Mouse (Mus musculus): ENCODE results near the gene Irgc1. TPM values are rescaled to one million over a fixed set of nuclear protein-coding genes. Genes with fewer than 3 reads are reported as not detected.

Gene Irgc1
- polyA plus RNA-seq, 1 experiment from 2014 or later, result not detected

GRCm38 (mm10) chr7:24431713-24432112 lies 20.4 kb downstream of the Irgc1 start:
- WGBS (ENCODE audit: insufficient replicate concordance), result 48% methylated on average over 11 of the region's 11 CpGs
- ATAC-seq (ENCODE audit: low read depth), result no peak
- Histone ChIP-seq H3K4me2 (ENCODE audit: low read depth, low read length) (no peak overlapping the region), H3K36me3 (ENCODE audit: control insufficient read depth, insufficient read depth) (no peaks in the 10 kb centered on the region), H3K27me3 (ENCODE audit: control insufficient read depth, insufficient read depth, low read depth, low read length) (peaks cover 10% of the 10 kb centered on the region; the same call in 1 of the 2 replicates), H3K9me3 (replicated peaks; ENCODE audit: control insufficient read depth, low read length) (no peaks in the 10 kb centered on the region), H3K4me1 (ENCODE audit: control insufficient read depth, low read depth, low read length) (no peaks in the 10 kb centered on the region), H3K27ac (ENCODE audit: low read length) (no peak overlapping the region), H3K4me3 (ENCODE audit: low read depth, low read length) (no peak overlapping the region), H3K9ac (ENCODE audit: low read depth, low read length) (no peak overlapping the region)

DNA sequence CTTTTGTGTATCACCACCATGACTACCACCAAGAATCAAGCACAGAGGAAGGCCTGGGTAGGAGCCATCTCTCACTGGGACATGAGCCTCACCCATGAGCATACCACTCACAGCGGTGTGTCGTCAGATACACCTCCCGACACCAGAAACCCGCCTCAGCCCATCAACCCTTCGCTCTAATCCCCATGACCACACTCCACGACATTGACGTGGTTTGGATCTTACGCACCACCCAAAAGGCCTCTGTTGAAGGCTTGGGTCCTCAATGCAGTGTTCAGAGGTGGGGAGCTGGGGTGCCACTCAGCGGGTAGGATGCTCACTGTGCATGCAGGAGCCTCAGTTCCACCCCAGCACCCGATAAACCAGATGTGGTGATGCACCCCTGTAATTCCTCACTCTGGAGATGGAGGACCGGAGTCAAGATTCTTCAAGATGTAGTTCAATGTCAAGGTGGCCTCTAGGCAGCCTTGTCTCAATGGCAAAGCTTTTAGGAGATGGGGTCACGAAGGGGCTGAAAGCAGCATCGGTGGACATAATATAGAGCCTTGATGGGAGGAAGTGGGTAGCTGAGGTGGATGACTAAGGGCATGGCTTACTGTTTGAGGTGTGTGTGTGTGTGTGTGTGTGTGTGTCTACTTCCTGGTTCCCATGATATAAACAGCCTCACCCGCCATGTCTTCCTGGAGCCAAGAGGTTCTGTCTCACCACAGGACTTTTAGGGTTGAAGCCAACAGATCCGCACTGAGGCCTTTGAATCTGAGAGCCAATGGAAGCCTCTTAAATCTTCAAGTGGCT lies 21.3 kb downstream of the Irgc1 start:
- H3K27me3 ChIP-seq (ENCODE audit: control insufficient read depth, insufficient read depth, low read depth, low read length), result peaks cover 10% of the 10 kb centered on the region; the same call in 1 of the 2 replicates
- H3K9me3 ChIP-seq (replicated peaks; ENCODE audit: control insufficient read depth, low read length), result no peaks in the 10 kb centered on the region
- ATAC-seq (ENCODE audit: low read depth), result no peak
- no peaks in the 10 kb centered on the region for H3K36me3 ChIP-seq (ENCODE audit: control insufficient read depth, insufficient read depth)
- 76% methylated on average over 15 of the region's 15 CpGs for WGBS (ENCODE audit: insufficient replicate concordance)
- H3K4me2 ChIP-seq (ENCODE audit: low read depth, low read length), result no peak overlapping the region
- no peak overlapping the region for H3K9ac ChIP-seq (ENCODE audit: low read depth, low read length)
- no peaks in the 10 kb centered on the region for H3K4me1 ChIP-seq (ENCODE audit: control insufficient read depth, low read depth, low read length)
- H3K4me3 ChIP-seq (ENCODE audit: low read depth, low read length), result no peak overlapping the region
- no peak overlapping the region for H3K27ac ChIP-seq (ENCODE audit: low read length)

- Histone ChIP-seq H3K9ac (ENCODE audit: low read depth, low read length) (no peak overlapping the region), H3K27me3 (ENCODE audit: control insufficient read depth, insufficient read depth, low read depth, low read length) (peaks cover 10% of the 10 kb centered on the region; the same call in 1 of the 2 replicates), H3K4me2 (ENCODE audit: low read depth, low read length) (no peak overlapping the region), H3K9me3 (replicated peaks; ENCODE audit: control insufficient read depth, low read length) (no peaks in the 10 kb centered on the region), H3K36me3 (ENCODE audit: control insufficient read depth, insufficient read depth) (no peaks in the 10 kb centered on the region), H3K4me1 (ENCODE audit: control insufficient read depth, low read depth, low read length) (no peaks in the 10 kb centered on the region), H3K4me3 (ENCODE audit: low read depth, low read length) (no peak overlapping the region), H3K27ac (ENCODE audit: low read length) (no peak overlapping the region)
- no peak for ATAC-seq (ENCODE audit: low read depth)
- 64% methylated on average over 16 of the region's 16 CpGs for WGBS (ENCODE audit: insufficient replicate concordance)
These were observed 22.5 kb downstream of the Irgc1 start for GRCm38 (mm10) chr7:24429413-24430112.

DNA sequence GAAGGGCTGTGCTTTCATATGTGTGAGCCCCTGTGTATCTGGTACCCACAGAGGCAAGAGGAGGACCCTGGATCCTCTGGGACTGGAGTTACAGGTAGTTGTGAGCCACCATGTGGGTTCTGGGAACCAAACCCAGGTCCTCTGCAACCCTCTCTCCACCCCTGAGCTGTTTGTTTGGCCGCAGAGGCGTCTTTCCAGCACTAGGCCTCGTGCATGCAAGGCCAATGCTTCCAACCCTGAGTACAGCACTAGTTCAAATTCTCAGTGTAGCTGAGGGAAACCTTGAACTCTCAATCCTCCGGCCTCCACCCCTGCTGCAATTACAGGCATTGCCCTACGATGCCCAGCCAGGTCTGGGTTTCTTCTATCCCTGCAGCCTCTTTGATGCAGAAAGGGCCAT lies 23.4 kb downstream of the Irgc1 start:
- no peak for ATAC-seq (ENCODE audit: low read depth)
- peaks cover 10% of the 10 kb centered on the region; the same call in 1 of the 2 replicates for H3K27me3 ChIP-seq (ENCODE audit: control insufficient read depth, insufficient read depth, low read depth, low read length)
- H3K9me3 ChIP-seq (replicated peaks; ENCODE audit: control insufficient read depth, low read length), result no peaks in the 10 kb centered on the region
- no peak overlapping the region for H3K4me2 ChIP-seq (ENCODE audit: low read depth, low read length)
- WGBS (ENCODE audit: insufficient replicate concordance), result 72% methylated on average over 5 of the region's 5 CpGs
- no peak overlapping the region for H3K9ac ChIP-seq (ENCODE audit: low read depth, low read length)
- no peaks in the 10 kb centered on the region for H3K36me3 ChIP-seq (ENCODE audit: control insufficient read depth, insufficient read depth)
- no peaks in the 10 kb centered on the region for H3K4me1 ChIP-seq (ENCODE audit: control insufficient read depth, low read depth, low read length)
- no peak overlapping the region for H3K27ac ChIP-seq (ENCODE audit: low read length)
- no peak overlapping the region for H3K4me3 ChIP-seq (ENCODE audit: low read depth, low read length)

- Histone ChIP-seq H3K9me3 (replicated peaks; ENCODE audit: control insufficient read depth, low read length) (no peaks in the 10 kb centered on the region), H3K9ac (ENCODE audit: low read depth, low read length) (no peak overlapping the region), H3K4me3 (ENCODE audit: low read depth, low read length) (no peak overlapping the region), H3K27ac (ENCODE audit: low read length) (no peak overlapping the region), H3K27me3 (ENCODE audit: control insufficient read depth, insufficient read depth, low read depth, low read length) (no peaks in the 10 kb centered on the region; the same call in 1 of the 2 replicates), H3K4me1 (ENCODE audit: control insufficient read depth, low read depth, low read length) (no peaks in the 10 kb centered on the region), H3K4me2 (ENCODE audit: low read depth, low read length) (no peak overlapping the region), H3K36me3 (ENCODE audit: control insufficient read depth, insufficient read depth) (no peaks in the 10 kb centered on the region)
- no peak for ATAC-seq (ENCODE audit: low read depth)
- WGBS (ENCODE audit: insufficient replicate concordance), result 82% methylated on average over 8 of the region's 8 CpGs
These were observed 24.9 kb downstream of the Irgc1 start for GRCm38 (mm10) chr7:24427168-24427567.

GRCm38 (mm10) chr7:24425919-24426318 lies 26.2 kb downstream of the Irgc1 start:
- no peak overlapping the region for H3K4me3 ChIP-seq (ENCODE audit: low read depth, low read length)
- H3K27me3 ChIP-seq (ENCODE audit: control insufficient read depth, insufficient read depth, low read depth, low read length), result no peaks in the 10 kb centered on the region
- no peaks in the 10 kb centered on the region for H3K36me3 ChIP-seq (ENCODE audit: control insufficient read depth, insufficient read depth)
- no peak overlapping the region for H3K4me2 ChIP-seq (ENCODE audit: low read depth, low read length)
- H3K9me3 ChIP-seq (replicated peaks; ENCODE audit: control insufficient read depth, low read length), result no peaks in the 10 kb centered on the region
- no peak overlapping the region for H3K9ac ChIP-seq (ENCODE audit: low read depth, low read length)
- ATAC-seq (ENCODE audit: low read depth), result no peak
- H3K4me1 ChIP-seq (ENCODE audit: control insufficient read depth, low read depth, low read length), result no peaks in the 10 kb centered on the region
- no peak overlapping the region for H3K27ac ChIP-seq (ENCODE audit: low read length)
- WGBS (ENCODE audit: insufficient replicate concordance), result 74% methylated on average over 9 of the region's 9 CpGs

DNA sequence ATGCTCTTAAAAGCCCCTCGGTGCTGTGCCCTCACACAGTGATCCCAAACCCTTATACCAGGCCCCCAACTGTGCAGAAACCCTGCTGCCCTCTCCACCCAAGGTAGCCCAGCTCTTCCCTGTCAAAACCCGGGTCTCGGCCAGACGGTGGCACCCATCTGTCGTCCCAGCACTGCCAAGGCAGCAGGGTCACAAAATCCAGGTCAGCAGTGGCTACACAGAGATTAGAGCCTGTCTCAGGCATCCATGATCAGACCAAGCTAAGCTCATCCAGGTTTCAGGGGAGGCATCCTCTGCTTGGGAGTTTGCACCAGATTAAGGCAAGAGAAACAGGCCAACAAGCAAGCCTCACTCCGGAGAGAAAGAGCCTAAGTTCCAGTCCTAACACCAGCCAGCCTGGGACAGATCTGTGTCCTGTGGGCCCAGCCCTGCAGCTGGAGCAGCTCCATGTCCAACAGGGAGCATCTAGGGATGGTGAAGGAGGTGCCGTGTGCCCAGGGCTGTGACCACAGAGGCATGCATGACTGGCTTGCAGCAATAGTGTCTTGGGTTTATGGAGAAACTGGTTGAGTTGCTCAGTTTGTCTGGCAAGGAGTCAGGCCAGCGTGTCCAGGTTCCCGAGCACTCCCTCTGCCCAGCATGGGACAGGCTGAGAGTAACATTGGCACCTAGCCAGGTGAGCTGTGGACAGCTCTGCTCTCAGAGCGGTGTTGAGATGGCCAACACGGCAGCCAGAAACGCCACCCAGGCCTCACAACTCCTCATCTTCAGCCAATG lies 28.0 kb downstream of the Irgc1 start:
- H3K4me3 ChIP-seq (ENCODE audit: low read depth, low read length), result no peak overlapping the region
- 72% methylated on average over 12 of the region's 12 CpGs for WGBS (ENCODE audit: insufficient replicate concordance)
- H3K27me3 ChIP-seq (ENCODE audit: control insufficient read depth, insufficient read depth, low read depth, low read length), result no peaks in the 10 kb centered on the region
- no peak overlapping the region for H3K4me2 ChIP-seq (ENCODE audit: low read depth, low read length)
- H3K9ac ChIP-seq (ENCODE audit: low read depth, low read length), result no peak overlapping the region
- H3K36me3 ChIP-seq (ENCODE audit: control insufficient read depth, insufficient read depth), result no peaks in the 10 kb centered on the region
- no peak for ATAC-seq (ENCODE audit: low read depth)
- no peak overlapping the region for H3K27ac ChIP-seq (ENCODE audit: low read length)
- H3K4me1 ChIP-seq (ENCODE audit: control insufficient read depth, low read depth, low read length), result no peaks in the 10 kb centered on the region
- H3K9me3 ChIP-seq (replicated peaks; ENCODE audit: control insufficient read depth, low read length), result no peaks in the 10 kb centered on the region

DNA sequence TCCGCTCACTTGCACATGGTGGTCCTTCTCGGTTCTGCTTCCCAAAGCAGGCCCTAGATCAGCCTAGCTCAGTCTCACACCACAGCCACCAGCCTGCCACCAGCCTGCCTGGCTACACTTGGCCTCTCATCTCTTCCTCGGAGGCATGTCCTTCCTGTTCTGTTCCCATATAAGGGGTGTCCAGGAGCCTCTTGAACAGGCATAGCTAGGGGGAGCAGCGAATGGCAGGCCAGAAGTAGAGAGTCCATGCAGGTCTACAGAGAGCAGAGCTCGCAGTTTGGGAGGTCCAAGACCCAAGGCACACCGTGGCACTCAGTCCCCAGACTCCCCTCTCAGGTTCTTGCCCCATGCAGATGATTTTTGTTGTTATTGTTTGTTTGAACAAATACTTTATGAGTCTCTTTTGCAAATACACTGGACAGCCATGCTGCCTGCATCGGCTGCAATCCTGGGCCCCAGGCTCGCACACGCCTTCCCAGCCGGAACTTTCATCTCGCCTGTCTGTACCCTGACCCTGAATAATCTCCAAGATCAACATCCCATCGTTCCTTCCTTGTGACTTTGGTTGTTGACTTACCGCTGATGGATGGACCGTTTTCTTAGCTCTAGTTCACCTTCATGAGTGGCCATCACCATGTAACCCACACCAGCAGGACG lies 28.9 kb downstream of the Irgc1 start:
- Histone ChIP-seq H3K36me3 (ENCODE audit: control insufficient read depth, insufficient read depth) (no peaks in the 10 kb centered on the region), H3K4me1 (ENCODE audit: control insufficient read depth, low read depth, low read length) (no peaks in the 10 kb centered on the region), H3K4me2 (ENCODE audit: low read depth, low read length) (no peak overlapping the region), H3K4me3 (ENCODE audit: low read depth, low read length) (no peak overlapping the region), H3K9ac (ENCODE audit: low read depth, low read length) (no peak overlapping the region), H3K27ac (ENCODE audit: low read length) (no peak overlapping the region), H3K9me3 (replicated peaks; ENCODE audit: control insufficient read depth, low read length) (no peaks in the 10 kb centered on the region), H3K27me3 (ENCODE audit: control insufficient read depth, insufficient read depth, low read depth, low read length) (no peaks in the 10 kb centered on the region)
- ATAC-seq (ENCODE audit: low read depth), result no peak
- WGBS (ENCODE audit: insufficient replicate concordance), result 77% methylated on average over 15 of the region's 15 CpGs
